Mouse (Mus musculus): ENCODE data around the gene Timd2. TPM values are rescaled to one million over a fixed set of nuclear protein-coding genes. Genes with fewer than 3 reads are reported as not detected.
"Not testable (repeated sequence)": the region's sequence is repeated elsewhere in the genome, so short reads cannot be mapped to it uniquely, and the experiment has no call there.

Gene Timd2
- polyA plus RNA-seq, 1 experiment from 2014 or later, result not detected

DNA sequence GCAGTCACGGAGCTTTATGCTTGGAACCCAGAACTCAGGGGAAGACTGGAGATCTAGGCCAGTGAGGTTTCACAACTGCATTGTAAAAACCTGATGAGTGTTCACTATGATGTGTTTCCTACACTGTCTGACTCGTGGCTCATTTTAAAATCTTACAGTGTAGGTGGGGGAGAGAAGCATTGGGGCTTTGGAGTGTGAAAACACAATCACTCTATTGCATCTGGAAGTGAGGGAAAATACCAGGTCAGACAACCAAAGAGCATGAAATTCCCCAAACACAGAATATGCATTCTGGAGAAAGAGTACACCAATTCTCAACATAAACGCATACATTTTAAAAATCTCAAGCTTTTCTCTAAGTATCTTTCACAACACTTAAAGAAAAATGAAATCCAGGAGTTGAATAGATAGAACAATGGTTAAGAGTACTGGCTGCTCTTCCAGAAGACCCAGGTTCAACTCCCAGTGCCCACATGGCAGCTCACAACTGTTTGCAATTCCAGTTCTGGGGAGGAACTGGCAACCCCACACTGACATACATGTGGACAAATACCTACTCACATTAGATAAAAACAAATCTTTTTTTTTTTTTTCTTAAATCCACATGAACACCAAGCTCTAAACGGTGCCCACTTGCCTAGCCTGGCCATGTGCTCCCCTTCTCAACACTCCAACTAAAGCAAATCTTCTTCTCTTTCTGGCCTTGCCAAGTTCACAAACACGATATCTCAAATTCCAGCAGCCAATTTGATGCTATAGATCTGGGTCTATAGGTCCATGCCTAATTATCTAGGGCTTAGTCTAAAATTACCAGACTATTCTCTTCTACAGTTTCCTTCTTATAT, 9.2 kb downstream of the Timd2 start:
- 85% methylated on average over 5 of the region's 5 CpGs for WGBS (ENCODE audit: missing documents)
- no peaks in the 10 kb centered on the region for H3K79me2 ChIP-seq (ENCODE audit: inconsistent target)
- no peaks in the 10 kb centered on the region for H3K36me3 ChIP-seq (ENCODE audit: inconsistent target)
- no peak overlapping the region for H3K27ac ChIP-seq
- H3K4me3 ChIP-seq (ENCODE audit: inconsistent target), result no peak overlapping the region

DNA sequence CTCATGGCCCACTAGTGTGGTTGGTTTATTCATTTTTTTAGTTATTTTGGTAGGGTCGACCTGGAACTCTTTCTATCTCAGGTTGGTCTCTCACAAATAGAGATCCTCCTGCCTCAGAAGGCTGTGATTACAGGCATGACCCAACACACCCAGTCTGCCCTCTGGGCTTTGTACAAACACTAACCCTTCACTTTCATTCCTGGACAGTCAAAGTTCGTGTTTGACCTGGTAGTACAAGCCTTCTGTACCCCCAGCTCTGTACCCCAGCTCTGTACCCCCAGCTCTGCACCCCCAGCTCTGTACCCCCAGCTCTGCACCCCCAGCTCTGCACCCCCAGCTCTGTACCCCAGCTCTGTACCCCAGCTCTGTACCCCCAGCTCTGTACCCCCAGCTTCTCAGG, 11.0 kb downstream of the Timd2 start:
- 73% methylated on average over 2 of the region's 2 CpGs for WGBS (ENCODE audit: missing documents)
- not testable (repeated sequence) for H3K4me3 ChIP-seq (ENCODE audit: inconsistent target); H3K27ac ChIP-seq; H3K36me3 ChIP-seq (ENCODE audit: inconsistent target); H3K79me2 ChIP-seq (ENCODE audit: inconsistent target)

DNA sequence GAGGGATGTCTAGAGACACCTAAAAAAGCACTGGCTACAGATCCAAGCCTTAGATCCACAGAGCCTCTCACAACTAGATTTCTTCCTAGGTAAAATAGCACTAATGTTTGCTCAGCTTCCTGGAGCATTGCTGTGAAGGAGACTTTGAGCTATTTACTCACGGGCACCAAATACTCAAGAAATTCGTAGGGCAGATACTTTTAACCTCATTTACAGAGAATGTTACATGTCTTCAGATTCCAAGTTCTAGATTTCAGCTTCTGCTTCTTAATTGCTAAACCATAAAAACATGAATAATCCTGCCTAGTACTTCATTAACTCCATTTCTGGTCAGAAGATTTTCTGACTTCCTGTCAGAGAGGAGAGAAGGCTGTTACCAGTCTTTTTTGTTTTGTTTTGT, 16.7 kb downstream of the Timd2 start:
- 87% methylated on average over 2 of the region's 2 CpGs for WGBS (ENCODE audit: missing documents)
- H3K36me3 ChIP-seq (ENCODE audit: inconsistent target), result no peaks in the 10 kb centered on the region
- H3K4me3 ChIP-seq (ENCODE audit: inconsistent target), result no peak overlapping the region
- H3K79me2 ChIP-seq (ENCODE audit: inconsistent target), result no peaks in the 10 kb centered on the region
- no peak overlapping the region for H3K27ac ChIP-seq

DNA sequence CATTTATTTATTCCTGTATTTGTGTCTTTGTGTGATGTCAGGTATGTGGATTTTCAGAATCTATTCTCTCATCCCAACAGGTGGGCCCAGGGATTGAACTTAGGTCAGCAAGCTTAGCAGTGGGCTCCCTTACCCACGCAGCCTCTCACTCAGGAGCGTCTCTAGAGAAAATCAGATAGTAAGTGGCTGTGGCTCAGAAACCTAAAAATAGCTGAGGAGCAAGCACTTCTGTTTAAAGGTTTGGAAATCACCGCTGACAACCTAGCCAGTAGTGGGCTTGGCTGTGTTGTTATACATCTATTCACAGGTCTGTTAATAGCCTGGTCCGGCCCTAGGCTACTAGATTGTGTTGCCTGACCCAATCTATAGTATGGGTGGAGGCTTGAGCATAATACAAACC, 23.1 kb downstream of the Timd2 start:
- no peak overlapping the region for H3K27ac ChIP-seq
- no peaks in the 10 kb centered on the region for H3K79me2 ChIP-seq (ENCODE audit: inconsistent target)
- no peak overlapping the region for H3K4me3 ChIP-seq (ENCODE audit: inconsistent target)
- no peaks in the 10 kb centered on the region for H3K36me3 ChIP-seq (ENCODE audit: inconsistent target)
- 70% methylated on average over 4 of the region's 4 CpGs for WGBS (ENCODE audit: missing documents)

DNA sequence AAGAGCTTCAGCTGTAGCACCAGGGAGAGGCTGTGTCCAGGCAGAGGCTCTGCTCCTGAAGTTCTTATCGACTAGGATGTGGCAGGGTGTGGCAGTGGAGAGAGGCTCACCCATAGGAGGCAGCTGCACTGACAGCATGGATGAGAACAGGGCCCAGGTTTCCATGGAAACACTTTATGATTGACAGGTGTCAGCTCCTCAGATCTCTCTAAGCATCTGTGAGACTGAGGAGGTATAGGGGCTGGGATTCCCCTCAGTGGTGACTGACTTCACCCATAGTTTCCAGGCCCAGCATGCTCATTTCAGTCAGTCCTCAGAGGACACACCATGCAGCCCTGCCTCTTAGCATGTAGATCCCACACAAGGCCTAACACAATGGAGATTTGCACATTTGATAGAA, 24.0 kb downstream of the Timd2 start:
- H3K4me3 ChIP-seq (ENCODE audit: inconsistent target), result no peak overlapping the region
- WGBS (ENCODE audit: missing documents), result 60% methylated on average over 1 of the region's 1 CpGs
- no peak overlapping the region for H3K27ac ChIP-seq
- no peaks in the 10 kb centered on the region for H3K79me2 ChIP-seq (ENCODE audit: inconsistent target)
- H3K36me3 ChIP-seq (ENCODE audit: inconsistent target), result no peaks in the 10 kb centered on the region

DNA sequence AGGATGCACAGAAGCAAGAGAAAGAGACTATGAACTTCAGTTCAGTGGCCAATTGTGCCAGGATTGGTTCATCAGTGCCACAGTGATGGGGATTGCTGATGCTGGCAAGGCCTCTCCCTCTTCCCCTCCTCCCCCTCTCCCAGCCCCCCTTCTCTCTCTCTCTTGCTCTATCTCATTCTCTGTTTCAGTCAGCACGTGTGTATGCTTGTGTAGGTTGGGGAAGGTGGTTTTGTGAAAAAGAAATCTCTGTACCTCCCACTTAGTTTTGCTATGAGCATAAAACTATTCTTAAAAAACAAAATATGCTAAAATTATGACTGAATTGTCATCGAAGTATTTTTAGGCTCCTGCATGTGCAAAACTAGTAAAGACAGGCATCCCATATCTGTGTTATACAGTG, 38.9 kb downstream of the Timd2 start:
- Histone ChIP-seq H3K27ac (no peak overlapping the region), H3K79me2 (ENCODE audit: inconsistent target) (no peaks in the 10 kb centered on the region), H3K36me3 (ENCODE audit: inconsistent target) (no peaks in the 10 kb centered on the region), H3K4me3 (ENCODE audit: inconsistent target) (no peak overlapping the region)
- WGBS (ENCODE audit: missing documents), result 82% methylated on average over 1 of the region's 2 CpGs

DNA sequence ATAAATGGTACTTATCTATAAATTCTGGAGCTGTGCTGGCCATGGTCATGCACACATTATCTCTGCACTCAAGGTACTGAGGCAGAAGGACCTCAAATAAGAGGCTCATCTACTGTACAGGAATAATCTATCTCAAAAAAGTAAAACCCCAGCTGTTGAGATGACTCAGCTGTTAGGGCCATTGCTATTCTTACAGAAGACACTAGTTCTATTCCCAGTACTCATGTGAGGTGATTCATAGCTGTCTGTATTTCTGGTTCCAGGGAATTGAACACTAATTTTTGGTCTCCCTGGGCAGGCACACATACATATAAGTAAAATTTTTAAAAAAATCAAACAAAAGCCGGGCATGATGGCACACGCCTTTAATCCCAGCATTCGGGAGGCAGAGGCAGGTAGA, 39.8 kb downstream of the Timd2 start:
- Histone ChIP-seq H3K79me2 (ENCODE audit: inconsistent target) (no peaks in the 10 kb centered on the region), H3K27ac (no peak overlapping the region), H3K36me3 (ENCODE audit: inconsistent target) (no peaks in the 10 kb centered on the region), H3K4me3 (ENCODE audit: inconsistent target) (no peak overlapping the region)
- WGBS (ENCODE audit: missing documents), result 100% methylated on average over 3 of the region's 3 CpGs

DNA sequence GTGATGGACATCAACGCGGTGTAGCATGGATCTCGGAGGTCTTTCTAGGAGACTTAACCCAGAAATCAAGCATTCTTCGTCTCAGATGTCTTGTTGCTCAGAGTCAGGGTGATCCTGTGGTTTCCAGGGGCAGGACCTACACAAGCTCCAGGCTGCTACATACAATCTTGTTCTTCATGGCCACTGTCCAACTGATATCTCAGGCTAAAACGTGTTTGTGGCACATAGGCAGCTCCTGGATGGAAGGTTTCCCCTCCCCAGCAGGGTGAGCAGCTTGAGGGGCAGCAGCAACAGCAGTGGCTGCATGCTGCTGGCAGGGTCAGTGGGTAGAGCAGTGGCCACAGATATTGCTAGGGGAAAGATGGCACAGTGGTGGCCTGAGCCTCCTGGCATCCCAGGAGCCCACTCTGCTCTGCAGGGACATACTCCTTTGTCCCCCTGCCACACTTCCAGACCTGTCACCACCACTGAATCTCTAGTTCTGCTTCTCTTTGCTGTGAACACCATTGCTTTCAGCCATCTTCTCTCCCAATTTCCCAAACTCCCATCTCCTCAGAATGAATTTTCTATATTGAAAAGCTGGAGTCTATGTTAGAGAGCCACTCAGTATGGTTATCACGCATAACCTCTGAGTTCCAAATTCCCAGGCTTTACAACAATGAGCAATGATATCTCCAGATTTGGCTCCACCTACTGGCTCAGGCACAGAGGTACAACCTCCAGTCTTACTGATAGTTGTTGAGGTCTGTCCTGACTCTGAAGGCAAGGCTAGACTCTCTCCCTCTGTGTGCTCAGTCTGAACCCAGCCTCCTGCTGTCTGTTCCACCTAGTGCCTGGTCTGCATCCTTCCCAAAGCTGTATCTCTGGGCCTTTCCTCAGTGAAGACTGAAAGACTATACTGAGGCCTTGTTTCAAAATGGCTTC, 41.0 kb downstream of the Timd2 start:
- no peak overlapping the region for H3K4me3 ChIP-seq (ENCODE audit: inconsistent target)
- no peaks in the 10 kb centered on the region for H3K36me3 ChIP-seq (ENCODE audit: inconsistent target)
- no peak overlapping the region for H3K27ac ChIP-seq
- H3K79me2 ChIP-seq (ENCODE audit: inconsistent target), result no peaks in the 10 kb centered on the region
- WGBS (ENCODE audit: missing documents), result 69% methylated on average over 6 of the region's 6 CpGs

DNA sequence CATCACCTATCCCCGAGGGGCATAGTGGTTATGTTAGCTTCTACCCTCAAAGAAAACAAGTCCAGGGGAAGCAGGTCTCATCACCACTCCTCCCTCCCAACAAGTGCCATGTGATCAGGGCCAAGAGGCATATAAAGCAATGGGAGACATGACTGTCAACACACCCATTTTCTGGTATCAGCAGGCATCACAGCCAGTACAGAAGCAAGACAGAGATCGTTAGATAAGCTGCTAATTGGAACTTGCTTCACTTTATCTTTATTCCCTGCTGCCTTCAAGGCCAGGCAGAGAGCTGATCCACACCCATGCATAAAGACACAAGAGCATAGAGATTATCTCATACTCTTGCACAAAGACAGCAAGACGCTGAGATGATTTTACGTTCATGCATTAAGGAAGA, 43.6 kb downstream of the Timd2 start:
- Histone ChIP-seq H3K27ac (no peak overlapping the region), H3K4me3 (ENCODE audit: inconsistent target) (no peak overlapping the region), H3K36me3 (ENCODE audit: inconsistent target) (no peaks in the 10 kb centered on the region), H3K79me2 (ENCODE audit: inconsistent target) (no peaks in the 10 kb centered on the region)
- WGBS (ENCODE audit: missing documents), result 82% methylated on average over 4 of the region's 4 CpGs

DNA sequence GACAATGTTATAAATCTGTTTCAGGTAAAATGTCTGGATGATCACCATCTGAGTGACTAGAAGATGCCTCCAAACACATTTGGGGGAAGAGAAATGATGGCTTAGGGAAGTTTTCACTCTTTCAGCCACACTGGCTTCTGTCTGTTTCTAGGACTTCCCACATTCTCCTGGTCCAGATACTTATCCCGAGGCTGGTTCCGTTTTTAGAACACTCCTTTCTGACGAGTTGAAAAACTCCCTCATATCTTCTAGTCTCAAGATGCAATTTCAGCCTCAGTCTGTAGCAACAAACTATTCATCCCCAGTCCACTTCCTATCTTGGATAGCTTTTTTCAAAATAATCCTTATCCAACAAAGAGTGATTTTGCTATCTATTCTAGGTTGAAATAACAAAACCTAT, 54.4 kb downstream of the Timd2 start:
- no peak overlapping the region for H3K4me3 ChIP-seq (ENCODE audit: inconsistent target)
- no peak overlapping the region for H3K27ac ChIP-seq
- 78% methylated on average over 3 of the region's 3 CpGs for WGBS (ENCODE audit: missing documents)
- no peaks in the 10 kb centered on the region for H3K79me2 ChIP-seq (ENCODE audit: inconsistent target)
- no peaks in the 10 kb centered on the region for H3K36me3 ChIP-seq (ENCODE audit: inconsistent target)

DNA sequence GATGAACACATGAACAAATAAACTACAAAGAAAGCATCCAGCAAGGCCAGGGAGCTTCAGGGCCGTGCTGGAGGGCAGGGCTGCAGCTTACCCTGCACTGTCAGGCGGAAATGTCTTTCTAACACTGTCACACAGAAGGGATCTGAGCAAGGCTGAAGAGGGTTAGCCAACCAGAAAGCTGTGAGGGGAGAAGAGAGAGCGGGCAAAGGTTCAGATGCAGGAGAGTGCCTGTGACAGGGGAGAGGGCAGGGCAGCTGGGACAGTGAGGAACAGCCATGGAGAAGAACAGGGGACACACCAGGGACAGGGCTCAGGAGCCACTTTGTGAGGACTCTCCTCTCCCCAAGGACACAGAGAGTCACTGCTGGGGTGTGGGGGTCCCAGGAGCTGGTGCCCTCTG, 57.2 kb downstream of the Timd2 start:
- WGBS (ENCODE audit: missing documents), result 74% methylated on average over 3 of the region's 3 CpGs
- not testable (repeated sequence) for H3K27ac ChIP-seq; H3K4me3 ChIP-seq (ENCODE audit: inconsistent target); H3K36me3 ChIP-seq (ENCODE audit: inconsistent target); H3K79me2 ChIP-seq (ENCODE audit: inconsistent target)

DNA sequence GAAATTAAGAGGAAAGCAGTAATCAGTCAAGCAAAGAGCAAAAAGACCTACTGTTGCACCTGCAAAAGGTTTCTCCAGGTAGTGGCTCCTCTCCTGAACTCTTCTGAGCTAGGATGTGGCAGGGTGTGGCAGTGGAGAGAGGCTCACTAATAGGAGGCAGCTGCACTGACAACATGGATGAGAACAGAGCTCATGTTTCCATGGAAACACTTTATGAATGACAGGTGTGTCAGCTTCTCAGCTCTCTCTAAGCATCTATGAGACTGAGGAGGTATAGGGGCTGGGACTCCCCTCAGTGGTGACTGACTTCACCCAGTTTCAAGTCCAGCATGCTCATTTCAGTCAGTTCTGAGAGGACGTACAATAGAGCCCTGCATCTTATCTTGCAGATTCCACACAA, 62.0 kb downstream of the Timd2 start:
- no peaks in the 10 kb centered on the region for H3K36me3 ChIP-seq (ENCODE audit: inconsistent target)
- H3K79me2 ChIP-seq (ENCODE audit: inconsistent target), result no peaks in the 10 kb centered on the region
- no peak overlapping the region for H3K4me3 ChIP-seq (ENCODE audit: inconsistent target)
- no peak overlapping the region for H3K27ac ChIP-seq
- 95% methylated on average over 1 of the region's 1 CpGs for WGBS (ENCODE audit: missing documents)

DNA sequence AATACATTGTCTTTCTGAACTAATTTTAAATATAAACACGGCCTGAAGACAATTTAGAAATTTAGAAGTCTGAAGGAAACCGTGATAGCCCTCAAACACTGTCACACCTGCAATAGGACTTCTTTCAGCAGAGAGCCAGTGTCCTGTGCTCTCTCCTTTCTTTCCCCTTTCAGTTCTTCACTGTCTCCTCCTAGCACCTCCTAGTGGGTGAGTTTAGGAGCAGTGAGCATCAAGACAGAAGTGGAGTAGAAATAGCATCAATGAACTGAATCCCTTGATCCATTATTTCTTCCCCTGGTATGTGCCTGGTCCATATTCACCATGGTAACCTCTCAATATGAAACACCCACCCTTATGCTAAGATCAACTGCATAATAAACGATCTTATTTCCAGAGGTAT, 70.3 kb downstream of the Timd2 start:
- H3K79me2 ChIP-seq (ENCODE audit: inconsistent target), result no peaks in the 10 kb centered on the region
- no peak overlapping the region for H3K4me3 ChIP-seq (ENCODE audit: inconsistent target)
- H3K27ac ChIP-seq, result no peak overlapping the region
- no peaks in the 10 kb centered on the region for H3K36me3 ChIP-seq (ENCODE audit: inconsistent target)
- WGBS (ENCODE audit: missing documents), result 86% methylated on average over 3 of the region's 3 CpGs

DNA sequence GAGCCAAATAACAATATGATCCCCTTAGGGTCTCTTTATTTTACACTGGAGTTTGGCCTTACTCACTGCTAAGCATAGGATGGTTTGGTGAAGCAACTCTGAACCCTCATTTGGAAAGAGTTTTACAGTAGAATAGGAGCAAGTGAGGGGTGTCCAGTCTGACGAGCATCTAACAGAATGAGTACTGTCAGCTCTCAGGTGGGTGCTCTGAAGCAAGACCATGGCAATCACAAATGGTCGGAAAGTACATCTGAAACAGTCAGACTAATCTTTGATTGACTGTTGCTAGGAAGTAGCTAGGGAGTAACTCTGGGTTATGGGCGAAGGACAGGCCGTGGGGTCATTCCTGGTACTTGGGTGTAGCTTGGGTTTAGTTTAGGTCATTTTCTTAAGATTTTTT, 71.3 kb downstream of the Timd2 start:
- WGBS (ENCODE audit: missing documents), result 92% methylated on average over 4 of the region's 4 CpGs

DNA sequence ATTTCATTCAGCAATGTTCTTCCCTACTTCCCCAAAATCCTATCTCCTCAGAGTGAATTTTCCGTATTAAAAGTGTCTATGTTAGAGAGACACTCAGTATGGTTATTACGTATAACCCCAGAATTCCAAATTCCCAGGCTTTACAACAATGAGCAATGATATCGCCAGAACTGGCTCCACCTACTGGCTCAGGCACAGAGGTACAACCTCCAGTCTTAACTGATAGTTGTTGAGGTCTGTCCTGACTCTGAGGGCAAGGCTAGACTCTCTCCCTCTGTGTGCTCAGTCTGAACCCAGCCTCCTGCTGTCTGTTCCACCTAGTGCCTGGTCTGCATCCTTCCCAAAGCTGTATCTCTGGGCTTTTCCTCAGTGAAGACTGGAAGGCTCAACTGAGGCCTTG, 75.2 kb downstream of the Timd2 start:
- WGBS (ENCODE audit: missing documents), result 26% methylated on average over 3 of the region's 3 CpGs
- Histone ChIP-seq H3K4me3 (ENCODE audit: inconsistent target) (no peak overlapping the region), H3K36me3 (ENCODE audit: inconsistent target) (no peaks in the 10 kb centered on the region), H3K79me2 (ENCODE audit: inconsistent target) (no peaks in the 10 kb centered on the region), H3K27ac (no peak overlapping the region)

More for the DNA sequence above, 71.3 kb downstream of the Timd2 start:
- not testable (repeated sequence) for H3K27ac ChIP-seq; H3K4me3 ChIP-seq (ENCODE audit: inconsistent target); H3K79me2 ChIP-seq (ENCODE audit: inconsistent target); H3K36me3 ChIP-seq (ENCODE audit: inconsistent target)

All from macrophage (primary cell).